Mouse (Mus musculus): ENCODE data around the gene Vmn2r97.

GRCm38 (mm10) chr17:18968371-18969275 lies 54.5 kb downstream of the Vmn2r97 start:
- no peak for TF ChIP-seq CTCF (IDR thresholded peaks at IDR 0.05; ENCODE audit: low read depth)
- no peak for TF ChIP-seq EP300 (IDR thresholded peaks at IDR 0.05; ENCODE audit: low read depth)

All from liver, embryonic 14.5 days (tissue).